Mouse (Mus musculus) right cerebral cortex, postnatal 4 days (tissue): ENCODE measurements around the gene Rasa3.

ENCODE experiments used
- DNase-seq: peaks from one replicate; pipeline ENCODE4 v3.0.0-alpha.2; 2022

The Rasa3 gene

GRCm38 (mm10) chr8:13684131-13684530 is 6.7 kb upstream of the Rasa3 start:
- no peak for DNase-seq

GRCm38 (mm10) chr8:13678182-13678581 is 779 bp upstream of the Rasa3 start:
- DNase-seq, result no peak

- peak; percentile 71 for DNase-seq
Observed at GRCm38 (mm10) chr8:13676701-13677412, 546 bp downstream of the Rasa3 start.

GRCm38 (mm10) chr8:13676302-13676700 is 1.1 kb downstream of the Rasa3 start:
- peak; percentile 47 for DNase-seq

GRCm38 (mm10) chr8:13675524-13675923 is 1.9 kb downstream of the Rasa3 start:
- DNase-seq, result no peak

GRCm38 (mm10) chr8:13675121-13675520 is 2.3 kb downstream of the Rasa3 start:
- no peak for DNase-seq

- no peak for DNase-seq
Observed at GRCm38 (mm10) chr8:13674294-13675010, 3.0 kb downstream of the Rasa3 start.

GRCm38 (mm10) chr8:13673215-13673614 is 4.2 kb downstream of the Rasa3 start:
- no peak for DNase-seq

- DNase-seq, result no peak
Observed at GRCm38 (mm10) chr8:13671246-13672003, 6.0 kb downstream of the Rasa3 start.

- no peak for DNase-seq
Observed at GRCm38 (mm10) chr8:13670011-13670471, 7.4 kb downstream of the Rasa3 start.

GRCm38 (mm10) chr8:13668367-13668766 is 9.0 kb downstream of the Rasa3 start:
- DNase-seq, result no peak

GRCm38 (mm10) chr8:13667917-13668316 is 9.5 kb downstream of the Rasa3 start:
- no peak for DNase-seq

GRCm38 (mm10) chr8:13665944-13666343 is 11.5 kb downstream of the Rasa3 start:
- DNase-seq, result no peak

GRCm38 (mm10) chr8:13665538-13665937 is 11.9 kb downstream of the Rasa3 start:
- no peak for DNase-seq

- DNase-seq, result no peak
Observed at GRCm38 (mm10) chr8:13664711-13665210, 12.6 kb downstream of the Rasa3 start.

GRCm38 (mm10) chr8:13660323-13660722 is 17.1 kb downstream of the Rasa3 start:
- DNase-seq, result no peak

GRCm38 (mm10) chr8:13657479-13657878 is 19.9 kb downstream of the Rasa3 start:
- no peak for DNase-seq

- DNase-seq, result no peak
Observed at GRCm38 (mm10) chr8:13655033-13655351, 22.4 kb downstream of the Rasa3 start.

GRCm38 (mm10) chr8:13654350-13655032 is 22.9 kb downstream of the Rasa3 start:
- no peak for DNase-seq

GRCm38 (mm10) chr8:13650541-13651191 is 26.7 kb downstream of the Rasa3 start:
- DNase-seq, result no peak

- DNase-seq, result no peak
Observed at GRCm38 (mm10) chr8:13649154-13649515, 28.3 kb downstream of the Rasa3 start.

GRCm38 (mm10) chr8:13648377-13649153 is 28.8 kb downstream of the Rasa3 start:
- no peak for DNase-seq
